ENCODE assay signal across 14 mouse cellular contexts in genomic region chr5:143651855-143652631, GRCm38 (mm10). TPM values are rescaled to one million over a fixed set of nuclear protein-coding genes. Genes with fewer than 3 reads are reported as not detected.
DNase-seq lines count a peak whose midpoint lies in the region; ATAC-seq and TF ChIP-seq lines count a peak whose summit lies in the region.
"Had no signal": no experiment of that assay in that cellular context is flagged by ENCODE, and none has a peak within 500 bp of the region (broad histone marks: within the 10 kb centered on the region; RNA-seq: fewer than 3 reads in every experiment).

No protein-coding gene starts in this region.

- H3K4me2 ChIP-seq in heart, embryonic 12.5 days, result no peak overlapping the region
- H3K4me2 ChIP-seq in liver, postnatal 0 days (ENCODE audit: low read depth, low read length), result no peak overlapping the region
- H3K4me2 ChIP-seq: forebrain, embryonic 13.5 days; hindbrain, embryonic 13.5 days had no signal

- H3K36me3 ChIP-seq in heart, adult 2 months (ENCODE audit: control insufficient read depth, insufficient read depth, low read length), result peaks cover 11% of the 10 kb centered on the region
- peaks cover 9% of the 10 kb centered on the region; the same call in 1 of the 2 replicates for H3K36me3 ChIP-seq in heart, embryonic 12.5 days
- no peaks in the 10 kb centered on the region for H3K36me3 ChIP-seq in liver, adult 2 months (ENCODE audit: control insufficient read depth, insufficient read depth, low read length)
- peaks cover 20% of the 10 kb centered on the region for H3K36me3 ChIP-seq in limb, embryonic 10.5 days
- H3K36me3 ChIP-seq in liver, postnatal 0 days (replicated peaks; ENCODE audit: insufficient read depth, low read length), result no peaks in the 10 kb centered on the region; the same call in none of the 2 replicates
- H3K36me3 ChIP-seq: hindbrain, embryonic 13.5 days; midbrain, embryonic 10.5 days had no signal

- no peak overlapping the region for H3K4me3 ChIP-seq in heart, adult 2 months
- no peak overlapping the region for H3K4me3 ChIP-seq in heart, embryonic 12.5 days
- H3K4me3 ChIP-seq in liver, adult 2 months (ENCODE audit: insufficient read depth, low read depth, low read length), result no peak overlapping the region
- no peak overlapping the region for H3K4me3 ChIP-seq in limb, embryonic 10.5 days
- no peak overlapping the region for H3K4me3 ChIP-seq in liver, postnatal 0 days (ENCODE audit: low read depth, low read length)
- H3K4me3 ChIP-seq: forebrain, embryonic 13.5 days; hindbrain, embryonic 13.5 days; midbrain, embryonic 10.5 days had no signal

- H3K27ac ChIP-seq in heart, adult 2 months, result peak overlapping the region; percentile 18
- no peak overlapping the region for H3K27ac ChIP-seq in heart, embryonic 12.5 days (ENCODE audit: poor library complexity, severe bottlenecking)
- H3K27ac ChIP-seq in liver, adult 2 months (replicated peaks; ENCODE audit: insufficient read depth, low read depth, low read length), result no peak overlapping the region
- peak overlapping the region; percentile 58; the same call in 1 of the 2 replicates for H3K27ac ChIP-seq in limb, embryonic 10.5 days
- H3K27ac ChIP-seq in liver, postnatal 0 days (ENCODE audit: low read depth), result 0 out of 2 replicates have a peak overlapping the region, but pooled peaks have one; percentile 13
- H3K27ac ChIP-seq: forebrain, embryonic 13.5 days; hindbrain, embryonic 13.5 days; midbrain, embryonic 10.5 days had no signal

- H3K4me1 ChIP-seq in heart, adult 2 months (ENCODE audit: control insufficient read depth, insufficient read depth, low read length), result peaks cover 37% of the 10 kb centered on the region
- peaks cover 33% of the 10 kb centered on the region for H3K4me1 ChIP-seq in heart, embryonic 12.5 days (replicated peaks)
- H3K4me1 ChIP-seq in liver, adult 2 months (ENCODE audit: control insufficient read depth, insufficient read depth, low read length), result 0 out of 2 replicates have a peak, but pooled peaks cover 2% of the 10 kb centered on the region
- peaks cover 66% of the 10 kb centered on the region for H3K4me1 ChIP-seq in limb, embryonic 10.5 days
- H3K4me1 ChIP-seq in liver, postnatal 0 days (ENCODE audit: insufficient read depth), result peaks cover 50% of the 10 kb centered on the region

- 37% methylated on average over 8 of the region's 8 CpGs for WGBS in heart, adult 2 months
- WGBS in heart, embryonic 12.5 days, result 81% methylated on average over 8 of the region's 8 CpGs
- 80% methylated on average over 8 of the region's 8 CpGs for WGBS in liver, adult 2 months
- WGBS in limb, embryonic 10.5 days, result 85% methylated on average over 8 of the region's 8 CpGs
- 65% methylated on average over 8 of the region's 8 CpGs for WGBS in liver, postnatal 0 days (ENCODE audit: insufficient replicate concordance)

- H3K27me3 ChIP-seq in heart, adult 2 months (ENCODE audit: control insufficient read depth, insufficient read depth, low read length), result no peaks in the 10 kb centered on the region
- no peaks in the 10 kb centered on the region for H3K27me3 ChIP-seq in heart, embryonic 12.5 days (replicated peaks)
- no peaks in the 10 kb centered on the region for H3K27me3 ChIP-seq in liver, adult 2 months (ENCODE audit: control insufficient read depth, insufficient read depth, low read length)
- H3K27me3 ChIP-seq in limb, embryonic 10.5 days (ENCODE audit: low read depth, poor library complexity, severe bottlenecking), result no peaks in the 10 kb centered on the region
- H3K27me3 ChIP-seq in liver, postnatal 0 days (ENCODE audit: insufficient read depth, low read length), result no peaks in the 10 kb centered on the region
- H3K27me3 ChIP-seq: forebrain, embryonic 13.5 days; hindbrain, embryonic 13.5 days had no signal

- no peak for TF ChIP-seq EP300 in heart, adult 2 months (IDR thresholded peaks at IDR 0.05; ENCODE audit: insufficient read depth, low read depth, low read length)
- TF ChIP-seq EP300 in liver, postnatal 0 days (IDR thresholded peaks at IDR 0.05; ENCODE audit: low read depth), result no peak

- TF ChIP-seq POLR2A in heart, adult 2 months (IDR thresholded peaks at IDR 0.05; ENCODE audit: insufficient read depth, low read depth, low read length), result no peak
- TF ChIP-seq POLR2A in liver, adult 2 months (IDR thresholded peaks at IDR 0.05; ENCODE audit: extremely low read depth, insufficient read depth, low read length), result no peak

- H3K9ac ChIP-seq in heart, adult 2 months (ENCODE audit: low read depth, low read length), result no peak overlapping the region; the same call in 1 of the 2 replicates
- no peak overlapping the region for H3K9ac ChIP-seq in heart, embryonic 12.5 days
- H3K9ac ChIP-seq in liver, adult 2 months (ENCODE audit: low read depth, low read length), result no peak overlapping the region
- no peak overlapping the region for H3K9ac ChIP-seq in liver, postnatal 0 days (replicated peaks)
- H3K9ac ChIP-seq: forebrain, embryonic 13.5 days; hindbrain, embryonic 13.5 days had no signal

- peaks cover 8% of the 10 kb centered on the region; the same call in 1 of the 2 replicates for H3K9me3 ChIP-seq in heart, embryonic 12.5 days (replicated peaks)
- H3K9me3 ChIP-seq in limb, embryonic 10.5 days (replicated peaks), result no peaks in the 10 kb centered on the region
- no peaks in the 10 kb centered on the region for H3K9me3 ChIP-seq in liver, postnatal 0 days (ENCODE audit: low read length)
- H3K9me3 ChIP-seq: forebrain, embryonic 13.5 days; midbrain, embryonic 10.5 days had no signal

- intact Hi-C loops in heart, adult 2 months (cut with DNase I), result loop anchor here (2.0 kb wide), 1 partner anchor 13 kb away; no protein-coding TSS in a partner anchor

- TF ChIP-seq CTCF in heart, adult 2 months (IDR thresholded peaks at IDR 0.05), result no peak
- TF ChIP-seq CTCF in liver, adult 2 months (IDR thresholded peaks at IDR 0.05; ENCODE audit: low read depth, low read length), result no peak
- TF ChIP-seq CTCF in liver, postnatal 0 days (IDR thresholded peaks at IDR 0.05; ENCODE audit: low read depth), result no peak

- ATAC-seq in heart, embryonic 12.5 days (ENCODE audit: insufficient number of reproducible peaks, low FRiP score), result no peak
- ATAC-seq in liver, postnatal 0 days, result no peak
- ATAC-seq: forebrain, embryonic 13.5 days; intestine, embryonic 16.5 days had no signal

- peaks cover 11% of the 10 kb centered on the region for H3K79me2 ChIP-seq in heart, adult 2 months (replicated peaks; ENCODE audit: control insufficient read depth, insufficient read depth, low read length)
- H3K79me2 ChIP-seq in liver, adult 2 months (ENCODE audit: control insufficient read depth, insufficient read depth, low read length), result peaks cover 6% of the 10 kb centered on the region; the same call in 1 of the 2 replicates

- DNase-seq in heart, adult 2 months, result peak in 1 of 2 experiments; percentile 32
- DNase-seq in liver, adult 2 months (ENCODE audit: extremely low read depth, low read depth, low spot score), result peak; percentile 32
- DNase-seq in liver, result no peak
- DNase-seq in limb, embryonic 10.5 days (ENCODE audit: low spot score), result no peak
- no peak for DNase-seq in liver, postnatal 0 days
- DNase-seq in kidney, postnatal 25 days, result no peak
- no peak for DNase-seq in kidney, postnatal 4 days
- DNase-seq: right cerebral cortex, postnatal 14 days; thymus, adult 18-20 months had no signal

RNA-seq across cellular contexts. Expression of gene Cyth3, which starts 29.8 kb away (rescaled TPM):
- total RNA-seq in heart, adult 2 months (2021), result 10 to 100 TPM; 26.1 to 44.6 TPM
- 25.1 and 39.2 TPM in 2 replicates for polyA plus RNA-seq in heart, adult 2 months (2012; rRNA removed)
- polyA plus RNA-seq in heart, embryonic 12.5 days (2016; fragmentation: Nextera tagmentation; extraction: Ambion mirVana), result 41.8 and 41.9 TPM in 2 replicates
- total RNA-seq in liver, adult 2 months (2014; rRNA removed), result 4.4 and 5.5 TPM in 2 replicates
- polyA plus RNA-seq in liver, adult 2 months (2012; rRNA removed), result 2.1 and 2.9 TPM in 2 replicates
- polyA plus RNA-seq in limb, embryonic 10.5 days (2016; fragmentation: Nextera tagmentation; extraction: Ambion mirVana), result 47.5 and 59.2 TPM in 2 replicates
- polyA plus RNA-seq in liver, postnatal 0 days (2015; fragmentation: Nextera tagmentation; extraction: Ambion mirVana), result 12.1 and 15.3 TPM in 2 replicates

Comparison
In these comparisons a context has a peak if more than half of its experiments do, and no peak if none do; other contexts are left out.
1. H3K27ac ChIP-seq: peak in heart, adult 2 months (single experiment), limb, embryonic 10.5 days (single experiment) and liver, postnatal 0 days (single experiment); none in heart, embryonic 12.5 days (single experiment) and liver, adult 2 months (single experiment).